Mouse (Mus musculus): ENCODE measurements around the gene Ninj2. TPM values are rescaled to one million over a fixed set of nuclear protein-coding genes. Genes with fewer than 3 reads are reported as not detected.

Gene Ninj2
- polyA plus RNA-seq, 1 experiment = 0.26 TPM

GRCm38 (mm10) chr6:120090712-120091248 is 2.4 kb upstream of the Ninj2 start:
- WGBS = 50% methylated on average over 15 of the region's 15 CpGs
- DNase-seq = no peak
- Histone ChIP-seq H3K4me3 (replicated peaks; ENCODE audit: extremely low read depth, low read depth, low read length) (no peak overlapping the region), H3K4me1 (ENCODE audit: control insufficient read depth, insufficient read depth, low read length) (no peaks in the 10 kb centered on the region)
- TF ChIP-seq POLR2A (IDR thresholded peaks at IDR 0.05; ENCODE audit: borderline replicate concordance, extremely low read depth, low read depth, low read length) (no peak), CTCF (IDR thresholded peaks at IDR 0.05; ENCODE audit: insufficient read depth, low read length) (no peak)

GRCm38 (mm10) chr6:120091956-120092355 is 1.2 kb upstream of the Ninj2 start:
- Histone ChIP-seq H3K4me1 (ENCODE audit: control insufficient read depth, insufficient read depth, low read length) (no peaks in the 10 kb centered on the region), H3K4me3 (replicated peaks; ENCODE audit: extremely low read depth, low read depth, low read length) (no peak overlapping the region)
- TF ChIP-seq POLR2A (IDR thresholded peaks at IDR 0.05; ENCODE audit: borderline replicate concordance, extremely low read depth, low read depth, low read length) (no peak), CTCF (IDR thresholded peaks at IDR 0.05; ENCODE audit: insufficient read depth, low read length) (no peak)
- WGBS = 75% methylated on average over 4 of the region's 4 CpGs
- DNase-seq = no peak

GRCm38 (mm10) chr6:120094091-120094776 is 1.1 kb downstream of the Ninj2 start:
- TF ChIP-seq CTCF (IDR thresholded peaks at IDR 0.05; ENCODE audit: insufficient read depth, low read length) (no peak), POLR2A (IDR thresholded peaks at IDR 0.05; ENCODE audit: borderline replicate concordance, extremely low read depth, low read depth, low read length) (no peak)
- WGBS = 84% methylated on average over 9 of the region's 9 CpGs
- H3K4me3 ChIP-seq (replicated peaks; ENCODE audit: extremely low read depth, low read depth, low read length) = no peak overlapping the region
- DNase-seq = no peak
- H3K4me1 ChIP-seq (ENCODE audit: control insufficient read depth, insufficient read depth, low read length) = no peaks in the 10 kb centered on the region

- no peak for DNase-seq
- Histone ChIP-seq H3K4me3 (replicated peaks; ENCODE audit: extremely low read depth, low read depth, low read length) (no peak overlapping the region), H3K4me1 (ENCODE audit: control insufficient read depth, insufficient read depth, low read length) (no peaks in the 10 kb centered on the region)
- WGBS = 40% methylated on average over 5 of the region's 5 CpGs
- TF ChIP-seq CTCF (IDR thresholded peaks at IDR 0.05; ENCODE audit: insufficient read depth, low read length) (no peak), POLR2A (IDR thresholded peaks at IDR 0.05; ENCODE audit: borderline replicate concordance, extremely low read depth, low read depth, low read length) (no peak)
These were observed 1.9 kb downstream of the Ninj2 start for GRCm38 (mm10) chr6:120095096-120095495.

GRCm38 (mm10) chr6:120095501-120095900 is 2.4 kb downstream of the Ninj2 start:
- H3K4me1 ChIP-seq (ENCODE audit: control insufficient read depth, insufficient read depth, low read length) = no peaks in the 10 kb centered on the region
- 57% methylated on average over 1 of the region's 1 CpGs for WGBS
- no peak for TF ChIP-seq POLR2A (IDR thresholded peaks at IDR 0.05; ENCODE audit: borderline replicate concordance, extremely low read depth, low read depth, low read length)
- no peak for TF ChIP-seq CTCF (IDR thresholded peaks at IDR 0.05; ENCODE audit: insufficient read depth, low read length)
- no peak overlapping the region for H3K4me3 ChIP-seq (replicated peaks; ENCODE audit: extremely low read depth, low read depth, low read length)
- no peak for DNase-seq

GRCm38 (mm10) chr6:120099392-120099791 is 6.2 kb downstream of the Ninj2 start:
- WGBS = 76% methylated on average over 5 of the region's 5 CpGs
- H3K4me1 ChIP-seq (ENCODE audit: control insufficient read depth, insufficient read depth, low read length) = no peaks in the 10 kb centered on the region
- TF ChIP-seq CTCF (IDR thresholded peaks at IDR 0.05; ENCODE audit: insufficient read depth, low read length) (no peak), POLR2A (IDR thresholded peaks at IDR 0.05; ENCODE audit: borderline replicate concordance, extremely low read depth, low read depth, low read length) (no peak)
- no peak overlapping the region for H3K4me3 ChIP-seq (replicated peaks; ENCODE audit: extremely low read depth, low read depth, low read length)
- DNase-seq = no peak

- DNase-seq = no peak
- 73% methylated on average over 12 of the region's 12 CpGs for WGBS
- Histone ChIP-seq H3K4me3 (replicated peaks; ENCODE audit: extremely low read depth, low read depth, low read length) (no peak overlapping the region), H3K4me1 (ENCODE audit: control insufficient read depth, insufficient read depth, low read length) (no peaks in the 10 kb centered on the region)
- no peak for TF ChIP-seq POLR2A (IDR thresholded peaks at IDR 0.05; ENCODE audit: borderline replicate concordance, extremely low read depth, low read depth, low read length)
- no peak for TF ChIP-seq CTCF (IDR thresholded peaks at IDR 0.05; ENCODE audit: insufficient read depth, low read length)
These were observed 8.1 kb downstream of the Ninj2 start for GRCm38 (mm10) chr6:120101221-120101620.

- no peaks in the 10 kb centered on the region for H3K4me1 ChIP-seq (ENCODE audit: control insufficient read depth, insufficient read depth, low read length)
- DNase-seq = no peak
- no peak overlapping the region for H3K4me3 ChIP-seq (replicated peaks; ENCODE audit: extremely low read depth, low read depth, low read length)
- WGBS = 81% methylated on average over 6 of the region's 6 CpGs
- no peak for TF ChIP-seq POLR2A (IDR thresholded peaks at IDR 0.05; ENCODE audit: borderline replicate concordance, extremely low read depth, low read depth, low read length)
- TF ChIP-seq CTCF (IDR thresholded peaks at IDR 0.05; ENCODE audit: insufficient read depth, low read length) = no peak
These were observed 8.8 kb downstream of the Ninj2 start for GRCm38 (mm10) chr6:120101996-120102395.

GRCm38 (mm10) chr6:120103104-120103503 is 10.0 kb downstream of the Ninj2 start:
- WGBS = 27% methylated on average over 1 of the region's 1 CpGs
- DNase-seq = no peak
- TF ChIP-seq POLR2A (IDR thresholded peaks at IDR 0.05; ENCODE audit: borderline replicate concordance, extremely low read depth, low read depth, low read length) (no peak), CTCF (IDR thresholded peaks at IDR 0.05; ENCODE audit: insufficient read depth, low read length) (no peak)

GRCm38 (mm10) chr6:120105055-120105454 is 11.9 kb downstream of the Ninj2 start:
- peaks cover 6% of the 10 kb centered on the region for H3K4me1 ChIP-seq (ENCODE audit: control insufficient read depth, insufficient read depth, low read length)
- H3K4me3 ChIP-seq (replicated peaks; ENCODE audit: extremely low read depth, low read depth, low read length) = no peak overlapping the region
- no peak for TF ChIP-seq CTCF (IDR thresholded peaks at IDR 0.05; ENCODE audit: insufficient read depth, low read length)
- no peak for TF ChIP-seq POLR2A (IDR thresholded peaks at IDR 0.05; ENCODE audit: borderline replicate concordance, extremely low read depth, low read depth, low read length)
- no peak for DNase-seq

More at GRCm38 (mm10) chr6:120103104-120103503, 10.0 kb downstream of the Ninj2 start:
- Histone ChIP-seq H3K4me1 (ENCODE audit: control insufficient read depth, insufficient read depth, low read length) (no peaks in the 10 kb centered on the region), H3K4me3 (replicated peaks; ENCODE audit: extremely low read depth, low read depth, low read length) (no peak overlapping the region)

Measured in lung, adult 2 months (tissue).